Mouse (Mus musculus): ENCODE measurements around the gene Tyro3.

Tyro3 gene

GRCm38 (mm10) chr2:119804275-119804628 lies 6.7 kb downstream of the Tyro3 start:
- no peak for DNase-seq (ENCODE audit: low spot score)

- DNase-seq (ENCODE audit: low spot score): no peak
Observed at GRCm38 (mm10) chr2:119804776-119805175, 7.2 kb downstream of the Tyro3 start.

GRCm38 (mm10) chr2:119805536-119805935 lies 8.0 kb downstream of the Tyro3 start:
- no peak for DNase-seq (ENCODE audit: low spot score)

GRCm38 (mm10) chr2:119808438-119808837 lies 10.9 kb downstream of the Tyro3 start:
- DNase-seq (ENCODE audit: low spot score): no peak

- no peak for DNase-seq (ENCODE audit: low spot score)
Observed at GRCm38 (mm10) chr2:119808881-119809280, 11.3 kb downstream of the Tyro3 start.

- no peak for DNase-seq (ENCODE audit: low spot score)
Observed at GRCm38 (mm10) chr2:119810890-119811289, 13.4 kb downstream of the Tyro3 start.

GRCm38 (mm10) chr2:119811490-119812146 lies 14.1 kb downstream of the Tyro3 start:
- no peak for DNase-seq (ENCODE audit: low spot score)

GRCm38 (mm10) chr2:119814376-119814933 lies 16.9 kb downstream of the Tyro3 start:
- no peak for DNase-seq (ENCODE audit: low spot score)

- no peak for DNase-seq (ENCODE audit: low spot score)
Observed at GRCm38 (mm10) chr2:119816611-119817010, 19.1 kb downstream of the Tyro3 start.

GRCm38 (mm10) chr2:119817047-119817446 lies 19.5 kb downstream of the Tyro3 start:
- DNase-seq (ENCODE audit: low spot score): no peak

- no peak for DNase-seq (ENCODE audit: low spot score)
Observed at GRCm38 (mm10) chr2:119818668-119819272, 21.2 kb downstream of the Tyro3 start.

GRCm38 (mm10) chr2:119821136-119821535 lies 23.6 kb downstream of the Tyro3 start:
- no peak for DNase-seq (ENCODE audit: low spot score)

- no peak for DNase-seq (ENCODE audit: low spot score)
Observed at GRCm38 (mm10) chr2:119830579-119830978, 33.0 kb downstream of the Tyro3 start.

- no peak for DNase-seq (ENCODE audit: low spot score)
Observed at GRCm38 (mm10) chr2:119834231-119834630, 36.7 kb downstream of the Tyro3 start.

GRCm38 (mm10) chr2:119837616-119838015 lies 40.1 kb downstream of the Tyro3 start:
- no peak for DNase-seq (ENCODE audit: low spot score)

- DNase-seq (ENCODE audit: low spot score): no peak
Observed at GRCm38 (mm10) chr2:119838363-119839156, 41.0 kb downstream of the Tyro3 start.

- no peak for DNase-seq (ENCODE audit: low spot score)
Observed at GRCm38 (mm10) chr2:119840008-119840407, 42.5 kb downstream of the Tyro3 start.

- no peak for DNase-seq (ENCODE audit: low spot score)
Observed at GRCm38 (mm10) chr2:119842000-119842399, 44.5 kb downstream of the Tyro3 start.

- no peak for DNase-seq (ENCODE audit: low spot score)
Observed at GRCm38 (mm10) chr2:119843526-119843925, 46.0 kb downstream of the Tyro3 start.

- DNase-seq (ENCODE audit: low spot score): no peak
Observed at GRCm38 (mm10) chr2:119845882-119846546, 48.5 kb downstream of the Tyro3 start.

GRCm38 (mm10) chr2:119846929-119847328 lies 49.4 kb downstream of the Tyro3 start:
- DNase-seq (ENCODE audit: low spot score): no peak

- DNase-seq (ENCODE audit: low spot score): no peak
Observed at GRCm38 (mm10) chr2:119853811-119854210, 56.3 kb downstream of the Tyro3 start.

All from c-Kit-positive CD71-positive TER-119-positive erythroid progenitor cells, embryonic 14.5 days (primary cell).